Comparison of ENCODE assay signal across 8 mouse cellular contexts in genomic region chr4:129057533-129058206, GRCm38 (mm10). TPM values are rescaled to one million over a fixed set of nuclear protein-coding genes. Genes with fewer than 3 reads are reported as not detected.
DNase-seq lines count a peak whose midpoint lies in the region; ATAC-seq lines count a peak whose summit lies in the region.

No protein-coding gene starts in this region.

- WGBS in hindbrain, embryonic 13.5 days, result 5% methylated on average over 30 of the region's 44 CpGs

- H3K36me3 ChIP-seq in hindbrain, embryonic 13.5 days, result no peaks in the 10 kb centered on the region

- H3K27ac ChIP-seq in hindbrain, embryonic 13.5 days, result peak overlapping the region; percentile 95

- H3K9me3 ChIP-seq in hindbrain, embryonic 13.5 days, result no peaks in the 10 kb centered on the region

- 0 out of 2 replicates have a peak, but pooled peaks cover 3% of the 10 kb centered on the region for H3K27me3 ChIP-seq in hindbrain, embryonic 13.5 days

- H3K4me2 ChIP-seq in hindbrain, embryonic 13.5 days, result peak overlapping the region; percentile 98

- ATAC-seq in hindbrain, embryonic 13.5 days (ENCODE audit: low FRiP score), result peak; percentile 95

- H3K4me3 ChIP-seq in hindbrain, embryonic 13.5 days, result peak overlapping the region; percentile 87

- peak overlapping the region; percentile 96 for H3K9ac ChIP-seq in hindbrain, embryonic 13.5 days

- peak; percentile 98 for DNase-seq in Muller cell, postnatal 12 days (ENCODE audit: inconsistent ontology term)
- peak; percentile 97 for DNase-seq in cerebellum, adult 9-11 months
- peak; percentile 97 for DNase-seq in frontal cortex, postnatal 10 days (ENCODE audit: low spot score in 2 of 2)
- peak; percentile 93 to 97 for DNase-seq in layer of hippocampus, postnatal 25 days (ENCODE audit: extremely low spot score in 1 of 2, low spot score in 1 of 2)
- peak; percentile 96 for DNase-seq in lung, postnatal 25 days (ENCODE audit: low spot score)
- peak; percentile 99 for DNase-seq in retina, embryonic 14.5 days (ENCODE audit: low spot score)
- DNase-seq in thymus, postnatal 4 days, result peak; percentile 98

- peaks cover 34% of the 10 kb centered on the region for H3K4me1 ChIP-seq in hindbrain, embryonic 13.5 days (replicated peaks)

RNA-seq across cellular contexts. Expression of gene Rnf19b, which starts 0.4 kb away (rescaled TPM):
- 25.1 and 25.3 TPM in 2 replicates for polyA plus RNA-seq in hindbrain, embryonic 13.5 days (2015; fragmentation: Nextera tagmentation; extraction: Ambion mirVana)
- 10 to 100 TPM; 48.1 to 49.7 TPM for total RNA-seq in layer of hippocampus, postnatal 25 days (2021)

RNA-seq across cellular contexts. Expression of gene Tmem54, which starts 47.7 kb away (rescaled TPM):
- not detected in 2 replicates for polyA plus RNA-seq in hindbrain, embryonic 13.5 days (2015; fragmentation: Nextera tagmentation; extraction: Ambion mirVana)
- total RNA-seq in layer of hippocampus, postnatal 25 days (2021), result not detected

Comparison
In these comparisons a context has a peak if more than half of its experiments do, and no peak if none do; other contexts are left out.
1. Peak in every context shown above with its lines: DNase-seq, ATAC-seq, H3K4me3 ChIP-seq and H3K27ac ChIP-seq.